Mouse (Mus musculus) midbrain, postnatal 0 days (tissue): ENCODE results near the gene Shisa6. TPM values are rescaled to one million over a fixed set of nuclear protein-coding genes. Genes with fewer than 3 reads are reported as not detected.
A peak's percentile ranks its signal among the peaks of the same experiment; 100 is the strongest.

ENCODE experiments used
- ATAC-seq: fragments of 200-750 bp; cut with Nextera tagmentation; 2 replicates; pipeline ENCODE4 v1.8.0; 2017; ENCODE audit warnings: moderate number of reproducible peaks, mild to moderate bottlenecking, moderate TSS enrichment, moderate library complexity; ENCODE audit not compliant: low FRiP score
- DNase-seq: peaks from one replicate; pipeline ENCODE4 v3.0.0-alpha.2; 2015; ENCODE audit warnings: low spot score
- H3K27ac ChIP-seq: fragments of 300-500 bp; sonication (generic); 2 replicates; pipeline ENCODE4 v1.5.1; 2014; ENCODE audit warnings: low read depth, mild to moderate bottlenecking, low read length, mixed read lengths
- H3K27me3 ChIP-seq: fragments of 300-500 bp; sonication (generic); 2 replicates; pipeline ENCODE4 v1.6.1; 2014; ENCODE audit warnings: low read length, control low read depth, mixed read lengths; ENCODE audit not compliant: insufficient read depth
- H3K36me3 ChIP-seq: fragments of 300-500 bp; sonication (generic); 2 replicates; pipeline ENCODE4 v1.6.1; 2014; ENCODE audit warnings: low read length, control low read depth, mixed read lengths; ENCODE audit not compliant: insufficient read depth
- H3K4me1 ChIP-seq: fragments of 300-500 bp; sonication (generic); 2 replicates; pipeline ENCODE4 v1.6.1; 2014; ENCODE audit warnings: mild to moderate bottlenecking, control low read depth, antibody characterized with exemption, low read length, mixed read lengths; ENCODE audit not compliant: insufficient read depth
- H3K4me2 ChIP-seq: fragments of 300-500 bp; sonication (generic); 2 replicates; pipeline ENCODE4 v1.6.1; 2014; ENCODE audit warnings: low read depth, mild to moderate bottlenecking, low read length, mixed read lengths; ENCODE audit not compliant: poor library complexity, severe bottlenecking
- H3K4me3 ChIP-seq: fragments of 300-500 bp; sonication (generic); 2 replicates; pipeline ENCODE4 v1.5.1; 2014; ENCODE audit warnings: low read depth, mild to moderate bottlenecking, low read length, moderate library complexity
- H3K9ac ChIP-seq: fragments of 300-500 bp; sonication (generic); replicated peaks from 2 replicates; pipeline ENCODE4 v1.6.1; 2014; ENCODE audit warnings: mild to moderate bottlenecking, low read length, moderate library complexity, mixed read lengths; ENCODE audit not compliant: poor library complexity, severe bottlenecking
- H3K9me3 ChIP-seq: fragments of 300-500 bp; sonication (generic); 2 replicates; pipeline ENCODE4 v1.6.1; 2016; ENCODE audit warnings: low read length, control low read depth
- CTCF ChIP-seq: IDR thresholded peaks from 2 replicates; pipeline ENCODE4 v1.5.1; 2016; ENCODE audit warnings: antibody characterized with exemption, mild to moderate bottlenecking
- WGBS: fragments of 180-500 bp; shearing (Covaris S2); extraction: QIAGEN DNeasy Blood & Tissue Kit; methylation state at CpG from one replicate; pipeline ENCODE4 v1.1.7; 2014; 5-methylcytosine and 5-hydroxymethylcytosine counted together
- polyA plus RNA-seq: library from polyadenylated mRNA; unstranded; fragments of >200 nt; fragmentation: Nextera tagmentation; extraction: Ambion mirVana; gene quantifications from 2 replicates; pipeline ENCODE4 v1.2.1, GENCODE M21; 2015
- total RNA-seq: library from RNA; depleted of rRNA; stranded (reverse); fragments of >200 nt; gene quantifications from 2 replicates; pipeline ENCODE4 v1.2.3, GENCODE M21; 2014; rRNA removed

Gene Shisa6
- total RNA-seq = 8.0 and 8.6 TPM in 2 replicates
- 2.1 and 2.5 TPM in 2 replicates for polyA plus RNA-seq

- Histone ChIP-seq H3K4me2 (peak within 1 kb of the TSS; percentile 82), H3K4me1 (peaks cover 10% of the 10 kb centered on the region; the same call in 1 of the 2 replicates), H3K27ac (0 out of 2 replicates have a peak within 1 kb of the TSS, but pooled peaks have one; percentile 26), H3K36me3 (no peaks in the 10 kb centered on the region), H3K9ac (peak within 1 kb of the TSS; percentile 65), H3K4me3 (peak within 1 kb of the TSS; percentile 67), H3K9me3 (no peaks in the 10 kb centered on the region), H3K27me3 (peaks cover 18% of the 10 kb centered on the region)
- DNase-seq (peak; percentile 34), ATAC-seq (peak; percentile 49)
- WGBS = under 1% methylated on average over 61 of the region's 89 CpGs
- no peak for TF ChIP-seq CTCF
Measured at GRCm38 (mm10) chr11:66525371-66526045, at the start of gene Shisa6. TSS of gene Shisa6 (minus strand) at chr11:66525964.

- WGBS = 34% methylated on average over 2 of the region's 2 CpGs
- DNase-seq (no peak), ATAC-seq (no peak)
- Histone ChIP-seq H3K27ac (no peak overlapping the region), H3K9ac (no peak overlapping the region), H3K4me2 (no peak overlapping the region), H3K9me3 (no peaks in the 10 kb centered on the region), H3K4me3 (no peak overlapping the region), H3K27me3 (no peaks in the 10 kb centered on the region), H3K36me3 (no peaks in the 10 kb centered on the region), H3K4me1 (no peaks in the 10 kb centered on the region)
- TF ChIP-seq CTCF = no peak
Measured at GRCm38 (mm10) chr11:66573888-66574287, 48.1 kb upstream of the Shisa6 start.

DNA sequence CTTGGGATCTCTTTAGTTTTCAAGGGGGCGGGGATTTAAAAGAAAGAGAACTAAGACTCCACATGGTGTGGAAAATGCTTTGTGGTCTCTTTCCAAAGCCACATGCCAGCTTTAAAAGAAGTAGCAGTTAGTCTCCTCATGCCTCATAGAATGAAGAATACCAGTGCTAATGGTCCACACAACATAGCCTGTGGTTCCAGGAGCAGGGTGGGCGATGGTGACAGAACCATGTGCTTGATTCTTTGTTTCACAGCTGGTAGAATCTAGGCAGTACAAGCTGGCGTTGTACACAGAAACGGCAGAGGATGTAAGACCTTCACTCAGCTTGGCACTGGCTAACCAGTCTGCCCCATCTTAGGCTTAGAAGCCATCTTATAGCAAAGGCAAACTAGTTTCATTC, 43.3 kb upstream of the Shisa6 start:
- ATAC-seq (no peak), DNase-seq (peak; percentile 18)
- WGBS = 60% methylated on average over 4 of the region's 4 CpGs
- no peak overlapping the region for H3K4me2 ChIP-seq
- no peaks in the 10 kb centered on the region for H3K36me3 ChIP-seq
- H3K4me3 ChIP-seq = no peak overlapping the region
- H3K27me3 ChIP-seq = no peaks in the 10 kb centered on the region
- H3K9ac ChIP-seq = no peak overlapping the region
- H3K9me3 ChIP-seq = no peaks in the 10 kb centered on the region
- TF ChIP-seq CTCF = no peak
- 0 out of 2 replicates have a peak, but pooled peaks cover 3% of the 10 kb centered on the region for H3K4me1 ChIP-seq
- no peak overlapping the region for H3K27ac ChIP-seq

DNA sequence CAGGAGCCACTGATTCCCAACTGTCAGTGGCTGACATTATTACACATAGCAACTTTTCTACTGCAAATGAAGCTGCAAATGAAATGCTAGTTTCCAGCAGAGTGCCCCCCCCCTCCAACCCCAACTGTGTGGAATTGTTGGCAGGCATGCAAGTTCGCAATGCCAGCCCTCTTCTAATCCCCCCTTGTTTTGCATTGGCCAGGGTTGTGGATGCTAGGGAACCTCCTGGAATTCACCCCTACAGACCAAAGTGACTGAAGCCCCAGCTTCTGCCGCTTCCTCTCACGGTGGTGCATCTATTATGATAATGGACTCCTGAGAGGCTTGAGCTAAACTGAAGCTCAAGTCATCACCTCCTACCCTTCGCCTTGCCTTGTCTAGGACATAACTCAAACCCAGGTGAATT, 42.6 kb upstream of the Shisa6 start:
- no peak overlapping the region for H3K4me2 ChIP-seq
- H3K36me3 ChIP-seq = no peaks in the 10 kb centered on the region
- H3K27ac ChIP-seq = no peak overlapping the region
- DNase-seq (peak; percentile 70), ATAC-seq (peak; percentile 62)
- WGBS = 9% methylated on average over 4 of the region's 4 CpGs
- H3K9me3 ChIP-seq = no peaks in the 10 kb centered on the region
- H3K9ac ChIP-seq = no peak overlapping the region
- no peak for TF ChIP-seq CTCF
- H3K4me1 ChIP-seq = 0 out of 2 replicates have a peak, but pooled peaks cover 3% of the 10 kb centered on the region
- H3K27me3 ChIP-seq = no peaks in the 10 kb centered on the region
- no peak overlapping the region for H3K4me3 ChIP-seq

DNA sequence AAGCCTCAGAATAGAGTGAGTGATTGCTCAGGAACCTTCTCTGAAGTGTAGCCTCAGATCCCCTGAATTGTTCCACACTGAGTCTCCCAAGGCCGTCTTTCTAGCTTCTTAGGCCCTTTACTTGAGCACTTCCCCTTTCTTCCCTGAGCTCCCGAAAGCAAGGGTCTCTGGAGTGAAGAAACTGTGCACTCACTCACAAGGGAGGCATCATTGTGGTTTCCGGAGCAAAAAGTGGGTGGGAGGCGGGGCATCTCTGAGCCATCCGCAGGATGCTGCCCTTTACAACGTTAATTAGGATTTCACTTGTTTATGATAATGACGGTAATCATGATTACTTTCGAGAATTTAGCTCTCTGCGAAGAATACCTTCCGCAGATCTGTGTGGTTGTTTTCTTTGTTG, 41.6 kb upstream of the Shisa6 start:
- Histone ChIP-seq H3K27me3 (no peaks in the 10 kb centered on the region), H3K9me3 (no peaks in the 10 kb centered on the region), H3K36me3 (no peaks in the 10 kb centered on the region), H3K9ac (no peak overlapping the region), H3K4me2 (no peak overlapping the region; the same call in 1 of the 2 replicates), H3K4me1 (0 out of 2 replicates have a peak, but pooled peaks cover 3% of the 10 kb centered on the region), H3K27ac (no peak overlapping the region), H3K4me3 (no peak overlapping the region)
- ATAC-seq = no peak
- no peak for TF ChIP-seq CTCF
- 11% methylated on average over 10 of the region's 10 CpGs for WGBS
- no peak for DNase-seq

- Histone ChIP-seq H3K4me3 (no peak overlapping the region), H3K27ac (no peak overlapping the region), H3K4me1 (no peaks in the 10 kb centered on the region), H3K36me3 (no peaks in the 10 kb centered on the region), H3K4me2 (no peak overlapping the region), H3K9ac (no peak overlapping the region), H3K9me3 (no peaks in the 10 kb centered on the region), H3K27me3 (no peaks in the 10 kb centered on the region)
- WGBS = 78% methylated on average over 7 of the region's 7 CpGs
- TF ChIP-seq CTCF = no peak
- DNase-seq (no peak), ATAC-seq (no peak)
Measured at GRCm38 (mm10) chr11:66562274-66562673, 36.5 kb upstream of the Shisa6 start.
